Mouse (Mus musculus): ENCODE measurements around the gene Gm20890. TPM values are rescaled to one million over a fixed set of nuclear protein-coding genes. Genes with fewer than 3 reads are reported as not detected.

Gm20890 gene
- not detected for polyA plus RNA-seq (2015; fragmentation: Illumina TruSeq; extraction: RNeasy Lipid Tissue Mini Kit (QIAGEN cat#74804); ENCODE audit: insufficient read depth, low read depth, low replicate concordance)

DNA sequence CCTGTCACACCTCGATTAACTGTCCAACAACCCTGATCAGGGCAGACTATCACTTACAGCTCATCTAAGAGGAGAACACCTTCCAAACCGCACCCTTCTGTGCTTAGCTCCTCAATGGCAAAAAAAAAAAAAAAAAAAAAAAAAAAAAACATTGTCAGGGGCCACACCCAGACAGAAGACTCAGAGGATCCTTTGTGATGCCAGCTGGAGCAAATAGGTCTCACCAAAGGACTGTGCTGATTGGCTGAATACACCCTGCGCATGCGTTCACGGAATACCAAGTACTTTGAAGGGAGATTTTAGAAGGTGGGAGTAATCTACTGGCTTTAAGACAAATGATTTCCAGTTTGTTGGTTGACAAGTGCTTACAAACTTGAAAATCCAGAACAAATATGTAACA is at the start of gene Gm20890:
Gene Gm20890 (minus strand): TSS at position 101 of the 400 bp plus-strand sequence.

